Mouse (Mus musculus): ENCODE measurements around the gene Gm44511. TPM values are rescaled to one million over a fixed set of nuclear protein-coding genes. Genes with fewer than 3 reads are reported as not detected.
"Not testable (repeated sequence)": the region's sequence is repeated elsewhere in the genome, so short reads cannot be mapped to it uniquely, and the experiment has no call there.

Gm44511 gene
- total and polyA plus RNA-seq, 2 experiments from 2014 or later, result not detected

GRCm38 (mm10) chr6:128753610-128754224 is 72.4 kb downstream of the Gm44511 start:
- not testable (repeated sequence) for H3K4me3 ChIP-seq (ENCODE audit: low read length); H3K4me1 ChIP-seq (ENCODE audit: insufficient read depth, low read length); H3K27me3 ChIP-seq (ENCODE audit: insufficient read depth, low read length); H3K4me2 ChIP-seq (ENCODE audit: low read depth, low read length); H3K9me3 ChIP-seq (ENCODE audit: low read length); H3K9ac ChIP-seq (replicated peaks; ENCODE audit: low read length); H3K36me3 ChIP-seq (ENCODE audit: insufficient read depth, low read length)
- TF ChIP-seq CTCF (IDR thresholded peaks at IDR 0.05; ENCODE audit: low read depth), result peak; percentile 84
- WGBS, result 37% methylated on average over 8 of the region's 8 CpGs
- ATAC-seq (peak; percentile 98), DNase-seq (ENCODE audit: low spot score) (peak; percentile 89)
- peak overlapping the region; percentile 69; the same call in 1 of the 2 replicates for H3K27ac ChIP-seq

GRCm38 (mm10) chr6:128747006-128747405 is 79.1 kb downstream of the Gm44511 start:
- H3K9ac ChIP-seq (replicated peaks; ENCODE audit: low read length); H3K36me3 ChIP-seq (ENCODE audit: insufficient read depth, low read length); DNase-seq (ENCODE audit: low spot score); H3K4me2 ChIP-seq (ENCODE audit: low read depth, low read length); ATAC-seq; H3K9me3 ChIP-seq (ENCODE audit: low read length); H3K4me1 ChIP-seq (ENCODE audit: insufficient read depth, low read length); H3K27ac ChIP-seq; H3K4me3 ChIP-seq (ENCODE audit: low read length); H3K27me3 ChIP-seq (ENCODE audit: insufficient read depth, low read length): not testable (repeated sequence)
- 74% methylated on average over 6 of the region's 6 CpGs for WGBS

- no peak for ATAC-seq
- no peaks in the 10 kb centered on the region for H3K27me3 ChIP-seq (ENCODE audit: insufficient read depth, low read length)
- no peak overlapping the region for H3K4me3 ChIP-seq (ENCODE audit: low read length)
- no peaks in the 10 kb centered on the region for H3K4me1 ChIP-seq (ENCODE audit: insufficient read depth, low read length)
- DNase-seq (ENCODE audit: low spot score), result no peak
- no peak overlapping the region for H3K4me2 ChIP-seq (ENCODE audit: low read depth, low read length)
- no peaks in the 10 kb centered on the region for H3K36me3 ChIP-seq (ENCODE audit: insufficient read depth, low read length)
- WGBS, result 89% methylated on average over 7 of the region's 7 CpGs
- no peak overlapping the region for H3K9ac ChIP-seq (replicated peaks; ENCODE audit: low read length)
- no peak overlapping the region for H3K27ac ChIP-seq
- TF ChIP-seq CTCF (IDR thresholded peaks at IDR 0.05; ENCODE audit: low read depth), result no peak
- no peaks in the 10 kb centered on the region for H3K9me3 ChIP-seq (ENCODE audit: low read length)
Measured at GRCm38 (mm10) chr6:128737445-128737844, 88.7 kb downstream of the Gm44511 start.

GRCm38 (mm10) chr6:128736100-128736499 is 90.0 kb downstream of the Gm44511 start:
- no peak for DNase-seq (ENCODE audit: low spot score)
- no peak for ATAC-seq

GRCm38 (mm10) chr6:128734896-128735295 is 91.2 kb downstream of the Gm44511 start:
- ATAC-seq (no peak), DNase-seq (ENCODE audit: low spot score) (no peak)
- Histone ChIP-seq H3K27me3 (ENCODE audit: insufficient read depth, low read length) (no peaks in the 10 kb centered on the region), H3K4me2 (ENCODE audit: low read depth, low read length) (no peak overlapping the region), H3K4me3 (ENCODE audit: low read length) (no peak overlapping the region), H3K9ac (replicated peaks; ENCODE audit: low read length) (no peak overlapping the region), H3K27ac (no peak overlapping the region), H3K4me1 (ENCODE audit: insufficient read depth, low read length) (no peaks in the 10 kb centered on the region), H3K9me3 (ENCODE audit: low read length) (no peaks in the 10 kb centered on the region), H3K36me3 (ENCODE audit: insufficient read depth, low read length) (no peaks in the 10 kb centered on the region)
- no peak for TF ChIP-seq CTCF (IDR thresholded peaks at IDR 0.05; ENCODE audit: low read depth)

More at GRCm38 (mm10) chr6:128736100-128736499, 90.0 kb downstream of the Gm44511 start:
- H3K4me2 ChIP-seq (ENCODE audit: low read depth, low read length), result no peak overlapping the region
- H3K9ac ChIP-seq (replicated peaks; ENCODE audit: low read length), result no peak overlapping the region
- H3K36me3 ChIP-seq (ENCODE audit: insufficient read depth, low read length), result no peaks in the 10 kb centered on the region
- H3K27me3 ChIP-seq (ENCODE audit: insufficient read depth, low read length), result no peaks in the 10 kb centered on the region
- no peaks in the 10 kb centered on the region for H3K9me3 ChIP-seq (ENCODE audit: low read length)
- no peaks in the 10 kb centered on the region for H3K4me1 ChIP-seq (ENCODE audit: insufficient read depth, low read length)
- peak; percentile 10; the same call in 1 of the 2 replicates for TF ChIP-seq CTCF (IDR thresholded peaks at IDR 0.05; ENCODE audit: low read depth)
- H3K4me3 ChIP-seq (ENCODE audit: low read length), result no peak overlapping the region
- no peak overlapping the region for H3K27ac ChIP-seq

GRCm38 (mm10) chr6:128733908-128734679 is 92.0 kb downstream of the Gm44511 start:
- no peak for DNase-seq (ENCODE audit: low spot score)
- Histone ChIP-seq H3K9ac (replicated peaks; ENCODE audit: low read length) (no peak overlapping the region), H3K27ac (no peak overlapping the region), H3K36me3 (ENCODE audit: insufficient read depth, low read length) (no peaks in the 10 kb centered on the region), H3K4me3 (ENCODE audit: low read length) (no peak overlapping the region), H3K9me3 (ENCODE audit: low read length) (no peaks in the 10 kb centered on the region), H3K4me2 (ENCODE audit: low read depth, low read length) (no peak overlapping the region), H3K4me1 (ENCODE audit: insufficient read depth, low read length) (no peaks in the 10 kb centered on the region), H3K27me3 (ENCODE audit: insufficient read depth, low read length) (no peaks in the 10 kb centered on the region)
- ATAC-seq, result no peak
- 70% methylated on average over 5 of the region's 5 CpGs for WGBS
- TF ChIP-seq CTCF (IDR thresholded peaks at IDR 0.05; ENCODE audit: low read depth), result no peak

GRCm38 (mm10) chr6:128732032-128732431 is 94.1 kb downstream of the Gm44511 start:
- no peak for DNase-seq (ENCODE audit: low spot score)
- H3K9me3 ChIP-seq (ENCODE audit: low read length), result no peaks in the 10 kb centered on the region
- H3K4me2 ChIP-seq (ENCODE audit: low read depth, low read length), result no peak overlapping the region
- 82% methylated on average over 3 of the region's 3 CpGs for WGBS
- no peaks in the 10 kb centered on the region for H3K27me3 ChIP-seq (ENCODE audit: insufficient read depth, low read length)
- no peaks in the 10 kb centered on the region for H3K4me1 ChIP-seq (ENCODE audit: insufficient read depth, low read length)
- H3K9ac ChIP-seq (replicated peaks; ENCODE audit: low read length), result no peak overlapping the region
- no peaks in the 10 kb centered on the region for H3K36me3 ChIP-seq (ENCODE audit: insufficient read depth, low read length)
- no peak for TF ChIP-seq CTCF (IDR thresholded peaks at IDR 0.05; ENCODE audit: low read depth)
- H3K27ac ChIP-seq, result no peak overlapping the region
- no peak overlapping the region for H3K4me3 ChIP-seq (ENCODE audit: low read length)
- ATAC-seq, result no peak

Other genes with a start within 250 kb of the Gm44511 start
- 0.79 and 1.6 TPM in 2 replicates for gene A2ml1, start 244.7 kb downstream of the Gm44511 start, total RNA-seq (2014; rRNA removed)
- gene A2ml1, start 244.7 kb downstream of the Gm44511 start, polyA plus RNA-seq (2015; fragmentation: Nextera tagmentation; extraction: Ambion mirVana), result 13.2 and 13.8 TPM in 2 replicates
- not detected in 2 replicates for gene Klrb1a, start 202.8 kb downstream of the Gm44511 start, total RNA-seq (2014; rRNA removed)
- gene Klrb1a, start 202.8 kb downstream of the Gm44511 start, polyA plus RNA-seq (2015; fragmentation: Nextera tagmentation; extraction: Ambion mirVana), result not detected in 2 replicates
- not detected in 2 replicates for gene Clec2h, start 163.9 kb downstream of the Gm44511 start, total RNA-seq (2014; rRNA removed)
- gene Clec2h, start 163.9 kb downstream of the Gm44511 start, polyA plus RNA-seq (2015; fragmentation: Nextera tagmentation; extraction: Ambion mirVana), result not detected in 2 replicates
- 0.31 and 1.9 TPM in 2 replicates for gene Klrb1, start 103.3 kb downstream of the Gm44511 start, total RNA-seq (2014; rRNA removed)
- 1.1 and 1.2 TPM in 2 replicates for gene Klrb1, start 103.3 kb downstream of the Gm44511 start, polyA plus RNA-seq (2015; fragmentation: Nextera tagmentation; extraction: Ambion mirVana)
- 0.10 TPM in 1 of 2 replicates, not detected in the other for gene Klrb1c, start 37.1 kb downstream of the Gm44511 start, total RNA-seq (2014; rRNA removed)
- 0.13 and 0.14 TPM in 2 replicates for gene Klrb1c, start 37.1 kb downstream of the Gm44511 start, polyA plus RNA-seq (2015; fragmentation: Nextera tagmentation; extraction: Ambion mirVana)
- gene Klrb1b, start within 50 bp of the Gm44511 start, total RNA-seq (2014; rRNA removed), result not detected in 2 replicates
- not detected in 2 replicates for gene Klrb1b, start within 50 bp of the Gm44511 start, polyA plus RNA-seq (2015; fragmentation: Nextera tagmentation; extraction: Ambion mirVana)
- gene Clec2i, start 61.3 kb upstream of the Gm44511 start, total RNA-seq (2014; rRNA removed), result not detected in 2 replicates
- 0.06 and 0.08 TPM in 2 replicates for gene Clec2i, start 61.3 kb upstream of the Gm44511 start, polyA plus RNA-seq (2015; fragmentation: Nextera tagmentation; extraction: Ambion mirVana)
- gene BC035044, start 64.8 kb upstream of the Gm44511 start, total RNA-seq (2014; rRNA removed), result 0.61 TPM in 1 of 2 replicates, not detected in the other
- 0.39 and 0.88 TPM in 2 replicates for gene BC035044, start 64.8 kb upstream of the Gm44511 start, polyA plus RNA-seq (2015; fragmentation: Nextera tagmentation; extraction: Ambion mirVana)
- gene Clec2g, start 108.1 kb upstream of the Gm44511 start, total RNA-seq (2014; rRNA removed), result not detected in 2 replicates
- gene Clec2g, start 108.1 kb upstream of the Gm44511 start, polyA plus RNA-seq (2015; fragmentation: Nextera tagmentation; extraction: Ambion mirVana), result not detected in 2 replicates
- not detected in 2 replicates for gene Klrb1f, start 219.6 kb upstream of the Gm44511 start, total RNA-seq (2014; rRNA removed)
- 0.24 and 0.40 TPM in 2 replicates for gene Klrb1f, start 219.6 kb upstream of the Gm44511 start, polyA plus RNA-seq (2015; fragmentation: Nextera tagmentation; extraction: Ambion mirVana)

All from hindbrain, postnatal 0 days (tissue).